Mouse (Mus musculus) retina, postnatal 7 days (tissue): ENCODE measurements around the gene Rarres1.

Experiments used
- DNase-seq: peaks from one replicate; pipeline ENCODE4 v3.0.0-alpha.2; 2012; ENCODE audit warnings: low read depth, low spot score

Gene Rarres1

DNA sequence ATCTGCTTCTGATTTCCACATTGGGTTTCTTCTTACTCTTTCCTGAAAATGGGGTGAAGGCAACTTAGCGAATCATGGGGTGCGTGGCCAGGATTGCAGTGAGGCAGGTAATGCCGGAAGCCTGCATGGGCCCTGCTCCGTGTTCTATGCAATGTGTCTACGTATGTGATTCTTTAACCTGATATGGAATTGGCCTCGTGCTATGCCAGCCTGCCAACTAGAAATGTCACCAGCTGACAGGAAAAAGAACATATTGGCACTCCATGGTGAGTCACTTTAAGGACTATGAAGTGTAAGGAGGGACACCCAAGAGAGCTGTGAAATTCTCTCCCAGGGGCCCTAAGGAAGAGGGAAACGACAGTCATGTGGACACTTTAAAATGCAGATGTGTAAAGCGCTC lies 22.2 kb downstream of the Rarres1 start:
- DNase-seq = no peak

DNA sequence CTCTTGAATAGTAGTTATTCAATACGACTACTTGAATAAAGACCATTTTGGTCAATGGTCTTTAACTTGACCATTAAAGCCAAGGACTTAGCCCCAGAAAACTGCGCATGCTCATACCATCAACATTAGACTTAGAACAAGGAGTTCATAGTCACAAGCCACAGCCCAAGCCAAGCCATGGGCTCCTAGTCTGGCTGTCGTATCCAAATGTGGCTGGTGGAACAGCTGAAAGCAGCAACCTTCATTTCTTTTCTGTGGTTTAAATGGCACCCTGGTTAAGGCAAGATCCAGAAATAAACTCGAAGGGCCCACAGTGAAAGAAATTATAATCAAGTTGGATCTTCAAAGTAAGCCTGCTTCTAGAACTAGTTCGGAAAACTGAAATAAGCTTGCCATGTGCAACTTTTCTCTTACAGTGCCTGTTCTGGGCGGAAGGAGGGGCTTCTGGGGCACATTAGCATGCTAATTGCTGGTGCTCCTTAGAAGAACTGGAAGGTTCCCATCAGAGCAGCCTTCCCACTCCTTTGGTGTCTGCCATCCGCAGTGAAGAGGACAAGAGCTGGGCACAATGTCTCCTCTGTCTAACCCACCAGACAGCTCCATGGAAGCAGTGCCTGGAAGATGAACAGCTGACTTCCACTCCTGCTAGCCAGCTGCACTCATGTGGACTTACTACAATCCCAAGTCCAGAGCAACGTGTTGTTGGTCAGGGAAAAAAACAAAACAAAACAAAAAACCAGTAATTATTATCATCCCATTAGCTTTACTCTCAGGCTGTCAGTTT lies 23.0 kb downstream of the Rarres1 start:
- DNase-seq = no peak

DNA sequence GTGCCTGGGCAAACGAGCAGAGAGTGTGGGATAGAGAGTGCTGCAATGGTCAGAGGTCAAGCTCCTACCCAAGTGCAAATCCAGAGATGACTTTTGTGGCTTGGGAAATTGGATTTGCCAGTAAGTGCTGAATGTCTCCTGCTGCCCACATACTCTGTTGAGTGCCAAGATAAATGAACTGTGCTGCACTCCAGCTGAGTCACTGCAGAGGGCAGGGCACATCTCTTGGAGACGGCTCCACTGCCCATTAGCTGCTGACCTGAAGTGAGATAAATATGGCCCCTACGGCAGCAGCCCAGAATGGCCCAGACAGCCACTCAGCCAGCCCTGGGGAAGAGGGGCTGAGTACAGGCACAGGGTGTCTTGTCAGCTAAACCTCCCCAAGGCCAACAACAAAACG lies 25.2 kb downstream of the Rarres1 start:
- no peak for DNase-seq

DNA sequence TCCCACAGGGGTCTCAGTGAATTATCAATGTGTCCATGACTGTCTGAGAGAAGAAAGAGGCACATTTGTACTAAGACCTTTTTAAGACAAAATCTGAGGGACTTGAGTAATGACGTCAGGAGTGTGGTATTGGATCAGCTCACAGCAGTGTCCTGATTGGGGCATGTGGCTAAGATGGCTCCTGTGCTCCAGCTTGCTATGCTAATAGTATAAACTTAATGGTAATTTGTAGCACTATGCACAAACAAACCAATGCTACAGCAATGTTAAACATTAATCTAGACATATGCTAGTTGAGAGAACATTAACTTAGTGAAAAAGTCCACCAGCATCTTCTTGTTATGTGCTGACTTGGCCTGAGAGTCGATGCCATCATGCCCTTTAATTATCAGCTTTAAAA lies 30.1 kb downstream of the Rarres1 start:
- DNase-seq = no peak

DNA sequence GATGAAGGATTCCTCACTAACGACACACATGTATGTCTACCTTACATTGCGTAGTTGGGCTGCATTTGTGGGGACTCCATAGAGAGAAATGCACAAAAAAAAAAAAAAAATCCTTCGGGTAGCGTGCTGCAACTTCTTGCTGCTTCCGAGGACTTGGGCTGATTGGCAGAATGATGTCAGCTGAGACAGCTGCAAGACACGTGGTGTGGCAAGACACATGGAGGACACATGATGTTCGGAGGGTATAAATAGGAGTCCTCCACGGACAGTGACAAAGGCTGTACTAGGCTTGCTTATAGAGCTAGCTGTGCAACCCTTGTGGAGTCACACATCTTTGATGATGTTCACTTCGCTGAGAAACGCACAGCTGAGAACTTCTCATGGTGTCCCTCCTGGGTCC lies 32.9 kb downstream of the Rarres1 start:
- no peak for DNase-seq

DNA sequence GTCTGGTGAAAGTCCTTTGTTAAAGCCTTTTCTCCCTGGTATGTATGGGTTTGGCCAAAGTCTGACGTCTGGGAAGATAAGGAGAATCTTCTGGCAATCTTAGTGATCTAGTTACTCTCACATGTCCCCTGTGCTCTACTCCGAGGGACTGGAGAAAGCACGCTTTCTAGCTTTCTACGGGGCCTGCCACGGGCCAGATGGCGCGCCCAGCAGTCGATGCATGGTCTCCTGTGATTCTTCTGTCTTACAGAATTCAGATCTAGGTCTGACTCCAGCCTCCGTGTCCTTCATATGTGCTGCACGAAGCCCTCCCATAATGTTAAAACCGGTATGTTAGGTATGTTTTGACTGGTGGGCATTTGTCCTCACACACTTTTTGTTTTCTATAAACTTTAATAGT lies 35.5 kb downstream of the Rarres1 start:
- no peak for DNase-seq

DNA sequence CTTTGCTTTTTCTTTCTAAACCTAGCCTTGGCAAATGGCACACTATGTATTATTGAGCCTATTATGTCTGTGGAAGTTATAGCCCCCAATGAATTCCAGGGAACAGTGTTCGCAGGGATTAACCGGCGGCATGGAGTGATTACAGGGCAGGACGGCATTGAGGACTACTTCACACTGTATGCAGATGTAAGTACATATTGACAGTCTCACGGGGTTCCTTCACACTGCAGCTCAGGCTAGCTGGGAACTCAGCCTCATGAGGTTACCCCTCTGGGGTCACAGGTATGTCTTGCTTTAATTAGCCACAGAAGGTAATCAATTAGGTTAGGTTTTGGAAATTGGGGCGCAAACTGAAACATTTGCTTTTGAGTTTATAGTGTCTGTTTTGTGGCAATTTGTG lies 41.9 kb downstream of the Rarres1 start:
- no peak for DNase-seq

DNA sequence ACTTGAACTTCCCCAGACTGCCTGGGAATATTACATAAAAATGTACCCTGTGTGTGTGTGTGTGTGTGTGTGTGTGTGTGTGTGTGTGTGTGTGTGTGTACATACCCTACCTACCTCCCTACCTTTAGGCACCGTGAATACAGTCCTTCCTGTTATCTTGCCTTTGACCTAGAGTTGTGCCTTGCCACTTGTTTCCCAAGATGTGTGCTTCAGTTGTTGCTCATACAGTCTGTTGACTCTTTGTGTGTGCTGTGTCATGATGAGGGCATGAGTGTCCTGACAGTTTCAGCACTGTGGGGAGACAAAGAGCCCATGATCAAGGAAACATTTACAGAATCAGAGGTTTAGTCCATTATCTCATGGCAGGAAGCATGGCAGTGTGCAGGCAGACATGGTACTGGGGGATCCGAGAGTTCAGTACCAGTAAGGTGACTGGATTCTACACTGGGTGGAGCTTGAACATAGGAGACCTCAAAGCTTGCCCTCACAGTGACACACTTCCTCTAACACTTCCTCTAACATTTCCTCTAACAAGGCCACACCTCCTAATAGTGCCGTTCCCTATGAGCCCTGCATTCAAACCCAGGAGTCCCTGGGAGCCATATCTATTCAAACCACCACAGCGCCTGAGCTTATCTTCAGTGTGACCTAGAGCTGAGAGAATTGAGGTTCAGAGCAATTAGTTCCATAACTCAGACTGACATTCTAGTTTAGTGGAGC lies 43.8 kb downstream of the Rarres1 start:
- DNase-seq = no peak

DNA sequence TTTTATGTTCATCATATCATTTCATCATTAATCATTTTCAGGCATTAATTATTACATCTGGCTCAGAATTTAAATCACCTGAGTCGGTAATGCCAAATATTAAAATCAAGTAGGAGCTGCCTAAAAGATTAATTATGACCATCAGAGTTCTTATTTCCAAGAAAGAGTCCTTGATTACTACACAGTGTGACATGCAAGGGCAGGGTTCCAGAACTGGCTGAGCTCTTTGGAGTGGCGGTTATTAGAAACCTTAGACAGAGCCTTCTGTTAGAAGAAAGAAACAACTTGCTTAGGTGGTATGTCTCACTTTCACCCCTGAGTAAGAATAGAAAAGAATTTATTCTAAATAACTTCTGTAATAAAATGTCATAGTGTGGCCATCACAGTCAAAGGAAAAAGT lies 48.0 kb downstream of the Rarres1 start:
- DNase-seq = no peak

DNA sequence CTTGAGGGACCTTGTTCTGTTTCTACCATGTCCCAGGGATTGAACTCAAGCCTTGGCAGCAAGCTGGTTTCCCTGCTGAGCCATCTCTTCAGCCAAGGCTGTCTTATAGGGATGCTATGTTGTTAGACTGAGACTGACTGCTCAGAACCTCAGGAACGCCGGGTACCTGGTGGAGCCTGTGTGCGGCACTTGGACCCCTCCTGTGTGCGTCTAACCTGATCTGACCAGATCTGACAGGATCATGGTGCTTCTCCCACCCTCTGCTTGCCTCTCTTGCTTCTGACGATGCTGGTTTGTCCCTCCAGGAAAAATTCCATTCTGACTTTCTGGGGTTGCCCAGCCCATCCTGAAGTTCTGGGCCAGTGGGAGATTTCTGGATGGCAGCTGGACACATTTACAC lies 48.7 kb downstream of the Rarres1 start:
- no peak for DNase-seq

DNA sequence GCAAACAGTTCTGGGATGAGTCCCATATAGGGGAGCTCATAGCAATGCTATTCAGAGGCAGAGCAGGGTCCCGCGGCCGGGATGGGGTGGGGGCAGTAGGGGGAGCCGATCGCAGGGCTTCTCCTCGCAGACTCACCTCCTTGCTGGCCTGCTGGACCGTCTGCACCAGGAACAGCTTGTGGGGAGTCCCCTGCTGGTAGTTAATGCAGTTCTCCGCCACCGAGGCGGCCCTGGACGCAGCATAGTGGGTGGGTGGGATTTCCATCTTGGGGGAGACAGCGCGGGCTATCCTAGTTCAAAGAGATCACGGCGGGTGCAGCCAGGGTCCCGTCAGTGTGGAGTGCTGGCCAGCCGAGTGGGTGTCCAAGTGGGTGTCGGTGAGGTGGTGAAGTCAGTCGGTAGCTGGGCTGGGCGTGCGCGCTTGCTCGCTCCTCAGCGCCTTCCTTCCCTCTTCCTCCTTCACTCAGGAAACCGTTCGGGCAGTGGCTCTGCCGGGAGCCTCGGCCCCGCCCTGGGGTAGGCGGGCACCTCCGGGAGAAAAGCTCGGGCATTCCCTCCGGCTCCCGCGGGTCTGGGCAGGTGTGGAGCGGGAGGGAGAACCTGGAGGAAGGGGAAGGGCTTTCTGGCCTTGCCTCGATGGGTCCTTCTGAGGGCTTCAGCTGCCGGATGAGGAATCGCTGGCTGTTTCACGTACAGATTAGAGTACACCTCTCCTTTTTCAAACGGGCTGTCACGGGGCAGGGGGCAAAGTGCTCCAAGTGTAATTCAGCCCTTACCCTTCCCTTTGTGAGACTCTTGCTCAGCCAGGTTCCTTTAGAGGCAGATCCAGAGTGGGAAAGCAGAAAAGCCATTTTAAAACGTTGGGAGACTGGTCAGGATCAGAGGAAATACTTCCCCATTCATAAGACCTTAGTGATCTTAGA lies 51.6 kb downstream of the Rarres1 start, which contains the start of gene Lxn:
TSS of gene Lxn (minus strand) at position 477 of the 923 bp plus-strand sequence.
- no peak for DNase-seq

DNA sequence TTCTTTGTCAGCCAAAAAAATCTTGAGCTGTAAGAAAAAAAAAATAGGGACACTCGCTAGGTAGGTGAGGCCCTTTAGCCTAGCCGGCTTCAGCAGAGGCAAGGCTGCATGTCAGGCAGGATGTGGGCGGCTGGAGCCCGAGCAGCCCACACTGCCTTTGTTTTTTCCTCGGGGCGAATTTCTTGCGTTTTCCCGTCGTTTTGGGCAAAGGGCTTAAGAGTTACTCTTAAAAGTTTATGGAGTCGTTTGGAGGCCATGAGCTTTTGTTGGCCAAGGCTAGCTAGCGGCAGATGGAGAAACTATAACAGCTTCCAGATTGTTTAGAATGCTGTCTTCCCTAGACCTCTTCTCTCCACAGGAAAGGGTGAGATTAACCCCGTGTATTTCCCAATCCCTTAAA lies 52.3 kb downstream of the Rarres1 start:
- DNase-seq = no peak

DNA sequence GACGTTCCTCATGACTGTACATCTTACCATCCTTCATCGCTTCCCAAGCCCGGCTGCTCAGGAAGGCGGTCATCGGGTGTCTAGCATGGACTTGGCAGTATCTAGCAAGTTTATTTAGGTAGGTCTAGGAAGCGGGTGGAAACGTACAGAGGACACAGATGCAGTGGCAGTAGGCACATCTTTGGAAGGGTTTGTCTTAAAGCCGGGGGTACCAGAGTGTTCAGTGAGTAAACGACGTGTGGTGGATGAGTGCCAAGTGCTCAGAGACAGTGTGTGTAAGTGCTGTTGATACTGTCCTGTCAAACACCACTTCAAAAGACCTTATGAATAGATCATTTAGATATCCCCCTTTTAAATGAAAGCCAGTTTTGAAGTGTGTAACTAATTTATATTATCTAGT lies 52.7 kb downstream of the Rarres1 start:
- DNase-seq = no peak

DNA sequence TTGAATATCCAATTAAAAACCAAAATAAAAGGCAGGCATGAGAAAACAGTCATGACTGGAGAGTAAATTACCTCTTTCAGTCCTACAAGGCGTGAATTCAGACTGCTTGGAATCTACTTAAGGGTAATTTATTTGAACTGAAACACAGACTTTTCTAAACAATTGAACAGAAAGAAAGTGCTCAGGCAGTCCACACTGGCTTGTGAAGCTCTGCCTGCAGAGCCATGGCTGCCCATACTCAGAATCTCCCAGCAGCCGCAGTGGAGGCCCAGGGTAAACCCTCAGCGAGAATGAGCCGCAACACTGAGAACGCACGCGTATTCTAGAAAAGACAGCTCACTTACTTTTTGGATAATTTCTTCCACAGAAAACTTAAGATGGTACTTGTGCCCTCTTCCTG lies 53.3 kb downstream of the Rarres1 start:
- DNase-seq = no peak

DNA sequence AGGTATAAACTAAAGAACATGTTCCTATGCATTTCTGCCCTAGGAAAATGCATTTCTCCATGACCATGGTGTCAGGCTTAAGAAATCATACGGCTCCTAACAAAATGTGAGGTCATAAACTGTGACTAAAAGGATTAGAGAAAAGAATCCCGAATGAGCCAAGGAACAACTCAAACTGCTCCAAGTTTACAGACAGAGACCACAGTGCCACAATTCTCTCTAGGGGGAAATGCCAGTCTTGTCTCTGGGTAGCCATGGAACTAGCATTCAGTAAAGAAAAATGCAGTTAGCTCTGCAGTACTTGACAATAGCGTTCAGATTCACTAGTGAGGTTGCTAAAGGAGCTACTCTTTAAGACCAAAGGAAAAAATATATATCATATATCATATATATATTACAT lies 55.4 kb downstream of the Rarres1 start:
- no peak for DNase-seq

DNA sequence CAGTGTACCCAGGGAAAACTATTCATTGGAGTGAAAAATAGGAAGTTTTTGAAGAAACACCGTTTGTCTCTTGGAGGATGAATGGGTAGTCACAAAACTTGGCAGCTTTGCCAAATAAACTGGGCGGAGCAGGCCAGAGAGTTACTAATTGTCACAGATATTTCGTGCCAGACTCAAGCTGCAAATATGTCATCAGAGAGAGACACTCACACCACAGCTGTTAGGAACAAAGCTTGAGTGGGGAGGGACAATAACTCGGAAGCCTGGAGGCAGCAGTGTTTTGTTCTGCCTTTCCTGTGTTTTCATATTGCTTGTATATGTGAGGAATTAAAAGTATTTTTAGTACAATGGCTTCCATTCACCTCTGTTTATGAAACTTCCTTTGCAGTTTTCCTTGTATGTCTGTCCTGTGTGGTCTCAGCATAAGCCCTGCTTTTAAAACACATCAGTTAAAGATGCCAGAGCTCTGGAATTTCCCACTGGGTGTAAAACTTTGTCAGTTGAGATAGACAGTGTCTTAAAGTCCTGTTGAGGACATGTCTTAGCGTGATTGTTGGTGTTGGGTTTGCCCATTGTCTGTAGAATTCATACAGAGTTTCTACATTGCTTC lies 64.6 kb downstream of the Rarres1 start:
- DNase-seq = no peak

DNA sequence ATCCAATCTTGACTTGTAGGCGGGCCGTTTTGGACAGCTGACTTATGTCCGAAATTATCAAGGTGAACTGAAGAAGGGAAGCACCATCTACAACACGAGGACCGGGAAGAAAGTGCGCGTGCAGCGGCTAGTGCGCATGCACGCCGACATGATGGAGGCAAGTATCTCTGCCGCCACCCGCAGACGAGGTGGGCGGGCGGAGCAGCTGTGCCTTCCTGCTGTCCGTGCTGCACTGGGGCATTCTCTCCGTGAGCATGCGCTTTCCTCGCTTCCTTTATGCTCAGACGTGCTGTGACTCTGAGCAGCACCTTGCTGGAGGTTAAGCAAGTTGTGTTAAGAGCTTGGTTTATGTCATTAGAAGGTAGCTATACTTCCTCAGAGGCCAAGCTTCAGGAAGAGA lies 65.7 kb downstream of the Rarres1 start:
- DNase-seq = no peak

DNA sequence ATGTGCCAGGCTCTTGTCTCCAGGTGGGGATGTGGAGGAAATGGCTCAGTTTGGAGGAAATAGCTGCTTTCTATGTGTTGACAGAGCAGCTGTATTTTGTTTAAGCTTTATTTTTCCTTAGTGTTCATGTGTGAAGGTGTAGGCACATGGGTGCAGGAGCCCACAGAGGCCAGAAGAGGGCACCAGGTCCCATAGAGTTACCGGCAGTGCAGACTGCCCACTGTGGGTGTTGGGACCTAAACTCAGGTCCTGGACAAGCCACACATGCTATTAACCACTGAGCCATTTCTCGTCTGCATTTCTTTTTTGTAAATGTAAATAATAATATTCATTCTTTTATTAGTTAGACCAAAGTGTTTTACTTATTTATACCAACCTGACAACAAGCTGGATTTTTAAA lies 68.2 kb downstream of the Rarres1 start:
- no peak for DNase-seq

DNA sequence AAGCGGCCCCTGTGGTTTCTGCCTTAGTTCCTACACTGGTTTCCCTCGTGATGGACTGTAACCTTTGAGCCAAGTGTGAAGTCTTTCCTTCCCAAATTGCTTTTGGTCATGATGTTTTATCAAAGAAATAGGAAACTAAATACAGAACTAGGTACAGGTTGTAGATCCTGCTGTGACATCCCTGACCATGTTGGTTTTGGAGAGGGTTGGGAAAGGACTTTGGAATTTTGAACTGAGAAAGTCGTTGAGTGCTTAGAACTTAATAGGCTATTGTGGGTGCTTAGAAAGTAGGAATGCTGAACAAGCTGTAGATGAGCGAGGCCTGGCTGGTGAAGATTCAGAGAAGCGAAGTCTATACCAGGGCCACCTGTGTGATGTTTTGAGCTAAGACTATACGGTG lies 81.3 kb downstream of the Rarres1 start:
- no peak for DNase-seq

DNA sequence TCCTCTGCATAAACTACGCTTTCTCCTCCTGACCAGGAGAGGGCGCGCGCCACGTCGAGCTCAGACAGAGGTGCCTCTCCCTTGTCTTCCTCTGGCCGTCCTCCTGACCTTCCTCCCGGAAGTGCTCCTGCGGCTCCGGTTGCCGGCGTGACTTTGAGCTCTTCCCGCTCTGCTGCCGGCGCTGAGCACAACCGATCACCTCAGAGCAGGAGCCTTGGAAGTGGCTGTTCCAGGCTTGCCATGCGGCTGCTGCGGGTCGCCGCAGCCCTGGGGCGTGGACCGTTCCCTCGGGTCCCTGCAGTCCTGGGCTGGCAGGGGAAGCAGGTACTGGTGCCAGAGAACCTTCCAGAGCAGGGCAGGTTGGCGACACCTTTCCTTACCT lies 85.3 kb downstream of the Rarres1 start, which contains the start of gene Gfm1:
TSS of gene Gfm1 (plus strand) at position 98 of the 382 bp plus-strand sequence.
- DNase-seq = peak; percentile 80

DNA sequence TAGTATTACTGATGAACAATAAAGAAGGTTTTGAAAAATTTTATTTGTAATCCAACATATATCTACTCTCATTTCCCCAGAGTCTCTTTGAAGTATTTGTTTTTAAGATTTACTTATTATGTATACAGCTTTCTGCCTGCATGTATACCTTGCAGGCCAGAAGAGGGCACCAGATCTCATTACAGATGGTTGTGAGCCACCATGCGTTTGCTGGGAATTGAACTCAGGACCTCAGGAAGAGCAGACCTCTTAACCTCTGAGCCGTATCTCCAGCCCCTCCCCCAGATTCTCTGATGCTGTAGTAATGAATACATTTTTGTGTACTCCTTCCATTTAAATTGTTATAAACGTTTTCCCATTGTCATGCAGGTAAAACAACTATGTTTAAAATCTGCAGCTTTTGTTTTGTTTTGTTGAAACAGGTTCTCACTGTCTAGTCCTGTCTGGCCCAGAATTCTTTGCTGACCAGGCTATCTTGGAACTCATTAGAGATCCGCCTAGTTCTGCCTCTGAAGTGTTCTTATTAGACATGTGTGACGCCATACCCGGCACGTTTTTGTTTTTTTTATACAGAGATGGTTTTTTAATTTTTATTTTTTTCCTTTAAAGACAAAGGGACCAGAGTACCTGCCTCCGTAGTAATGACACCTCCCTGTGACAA lies 85.9 kb downstream of the Rarres1 start:
- peak; percentile 13 for DNase-seq
